Mouse (Mus musculus): ENCODE data around the gene Cacna1c. TPM values are rescaled to one million over a fixed set of nuclear protein-coding genes. Genes with fewer than 3 reads are reported as not detected.

The Cacna1c gene
- total RNA-seq, 2 experiments from 2014 or later, result 0.23 to 0.84 TPM

DNA sequence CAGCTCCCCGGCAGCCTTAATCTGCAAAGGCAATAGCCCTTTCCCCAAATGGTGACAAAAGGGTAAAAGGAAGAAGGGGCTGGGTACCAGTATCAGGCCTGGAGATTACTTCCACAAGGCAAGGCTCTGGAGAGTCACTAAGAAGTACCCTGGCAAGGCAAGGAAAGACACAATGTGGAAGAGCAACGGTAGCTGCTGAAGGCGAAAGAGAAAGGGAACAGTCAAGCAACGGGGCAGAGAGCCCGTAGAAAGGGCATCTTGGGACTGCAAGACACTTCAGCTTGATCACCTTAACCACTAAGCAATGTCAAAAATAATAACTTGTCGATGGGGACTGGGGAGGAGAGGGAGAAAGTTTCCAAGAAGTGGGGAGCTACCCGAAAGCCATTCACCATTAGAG, 89.5 kb downstream of the Cacna1c start:
- no peak for ATAC-seq (replicated peaks; ENCODE audit: low FRiP score, poor library complexity, severe bottlenecking)

DNA sequence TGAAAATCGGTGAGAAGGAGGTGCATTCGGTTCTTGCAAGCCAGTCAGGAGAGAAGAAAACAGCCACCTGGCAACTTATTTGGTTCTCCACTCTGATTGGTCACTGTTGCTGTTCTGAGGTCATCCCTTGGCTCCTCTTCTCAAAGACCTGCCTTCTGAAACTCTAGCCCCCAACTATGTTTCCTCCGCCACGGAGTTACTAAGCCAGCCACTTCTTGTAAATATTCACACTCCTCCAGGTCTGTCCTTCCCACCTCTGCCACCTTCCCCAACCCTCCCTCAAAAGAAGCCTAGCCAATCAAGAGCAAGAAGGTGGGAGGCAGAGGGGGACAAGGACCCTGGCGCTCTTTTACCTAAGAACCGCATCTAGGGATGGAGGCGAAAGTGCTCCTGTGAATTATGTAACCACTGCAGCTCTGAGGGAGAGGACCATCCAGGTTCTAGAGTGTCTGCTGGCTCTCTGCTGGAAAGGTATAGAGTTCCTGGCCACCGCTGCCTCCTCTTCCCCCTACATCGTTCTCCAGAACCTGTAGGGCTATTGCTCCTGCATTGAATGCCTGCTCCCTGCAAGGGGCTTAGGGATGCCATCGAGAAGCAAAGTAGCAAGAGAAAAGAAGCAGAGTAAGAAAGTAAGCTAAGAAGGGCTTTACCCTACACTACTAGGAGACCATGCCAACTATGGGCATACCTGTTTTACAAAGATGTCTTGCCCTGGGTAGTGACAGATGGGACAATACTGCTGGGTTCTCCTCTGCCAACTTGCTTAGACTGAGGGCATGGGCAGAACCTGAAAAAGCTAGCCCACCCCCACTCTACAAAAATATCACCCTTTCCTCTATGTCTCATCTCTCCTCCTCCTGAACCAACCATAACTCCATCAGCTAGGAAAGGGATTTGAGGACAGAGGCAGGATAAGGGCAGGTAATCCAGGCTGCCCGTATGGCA, 90.3 kb downstream of the Cacna1c start:
- no peak for ATAC-seq (replicated peaks; ENCODE audit: low FRiP score, poor library complexity, severe bottlenecking)

- ATAC-seq (replicated peaks; ENCODE audit: low FRiP score, poor library complexity, severe bottlenecking), result no peak
Observed at GRCm38 (mm10) chr6:119104246-119104645, 92.0 kb downstream of the Cacna1c start.

DNA sequence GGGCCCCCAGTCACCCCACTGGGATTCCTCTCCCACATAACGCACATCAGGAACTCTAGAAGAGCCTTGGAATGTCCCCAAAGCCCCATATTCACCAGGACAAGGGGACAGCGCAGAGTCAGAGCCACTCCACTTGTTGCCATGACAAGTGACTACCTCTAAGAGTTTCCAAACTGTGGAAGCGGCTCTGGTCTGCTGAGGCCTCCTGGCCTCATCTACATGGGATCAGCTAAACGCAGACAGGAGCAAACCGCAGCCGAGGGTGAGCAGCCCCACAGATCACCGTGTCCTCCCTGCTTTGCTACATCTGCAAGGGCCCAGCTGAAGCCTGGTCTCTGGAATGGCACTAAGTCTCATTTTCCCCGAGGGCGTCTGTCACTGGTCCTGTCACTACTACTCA, 93.3 kb downstream of the Cacna1c start:
- ATAC-seq (replicated peaks; ENCODE audit: low FRiP score, poor library complexity, severe bottlenecking), result no peak

- no peak for ATAC-seq (replicated peaks; ENCODE audit: low FRiP score, poor library complexity, severe bottlenecking)
Observed at GRCm38 (mm10) chr6:119099333-119099732, 96.9 kb downstream of the Cacna1c start.

GRCm38 (mm10) chr6:119096481-119096880, 99.7 kb downstream of the Cacna1c start:
- no peak for ATAC-seq (replicated peaks; ENCODE audit: low FRiP score, poor library complexity, severe bottlenecking)

- no peak for ATAC-seq (replicated peaks; ENCODE audit: low FRiP score, poor library complexity, severe bottlenecking)
Observed at GRCm38 (mm10) chr6:119095081-119095480, 101.1 kb downstream of the Cacna1c start.

DNA sequence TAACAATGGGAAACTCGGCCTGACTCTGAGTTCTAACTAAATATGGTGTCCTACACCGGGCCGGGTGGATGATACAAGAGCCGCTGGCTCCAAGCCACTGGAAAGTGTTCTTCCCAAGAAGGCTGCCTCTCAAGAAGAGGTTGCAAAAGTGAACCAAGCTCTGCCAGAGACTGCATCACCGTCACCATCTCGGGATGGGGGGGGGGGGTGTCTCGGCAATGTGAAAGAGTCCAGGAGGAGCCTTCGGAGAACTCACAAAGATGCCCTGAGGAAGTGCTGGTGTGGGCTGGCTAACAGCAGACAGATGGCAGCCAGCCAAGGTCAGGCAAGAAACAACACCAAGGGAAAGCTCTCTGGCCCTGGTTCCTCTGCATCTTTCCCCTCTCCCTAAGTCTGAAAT, 107.0 kb downstream of the Cacna1c start:
- no peak for ATAC-seq (replicated peaks; ENCODE audit: low FRiP score, poor library complexity, severe bottlenecking)

DNA sequence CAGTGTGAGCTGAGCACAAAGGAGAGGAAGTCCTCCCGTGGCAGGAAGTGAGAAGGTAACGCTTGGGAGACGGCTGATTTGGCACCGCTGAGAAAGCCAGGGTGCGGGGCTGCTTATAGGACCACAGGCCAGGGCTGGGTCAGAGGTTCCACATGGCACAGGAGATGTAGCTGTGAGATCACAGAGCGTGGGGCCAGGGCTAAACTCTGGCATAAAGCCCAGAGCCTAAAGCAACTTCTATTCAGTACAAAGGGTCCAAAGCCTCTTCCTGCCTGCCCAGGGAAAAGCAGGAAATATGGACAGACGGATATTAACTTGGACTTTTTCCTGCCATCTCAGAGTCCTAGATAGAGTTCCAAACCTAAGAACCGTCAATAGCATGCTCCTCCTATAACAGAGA, 107.8 kb downstream of the Cacna1c start:
- no peak for ATAC-seq (replicated peaks; ENCODE audit: low FRiP score, poor library complexity, severe bottlenecking)

DNA sequence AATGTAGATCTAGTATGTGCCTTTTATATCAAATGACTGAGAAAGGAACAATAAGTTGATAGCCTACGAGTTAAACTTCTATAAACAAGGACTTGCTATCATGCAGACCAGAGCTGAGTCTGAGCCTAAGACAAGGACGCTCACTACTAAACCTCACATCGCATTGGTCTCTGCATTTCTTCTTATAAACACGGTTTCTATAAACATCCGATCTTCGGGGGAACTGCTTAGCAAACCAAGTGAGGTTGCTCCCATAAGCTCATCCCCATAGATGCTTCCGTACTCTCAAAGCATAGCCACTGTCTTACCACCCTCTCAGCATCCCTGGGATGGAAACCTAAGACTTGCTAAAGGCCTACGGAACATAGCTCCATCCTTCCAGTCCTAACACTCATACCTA, 108.3 kb downstream of the Cacna1c start:
- ATAC-seq (replicated peaks; ENCODE audit: low FRiP score, poor library complexity, severe bottlenecking), result no peak

DNA sequence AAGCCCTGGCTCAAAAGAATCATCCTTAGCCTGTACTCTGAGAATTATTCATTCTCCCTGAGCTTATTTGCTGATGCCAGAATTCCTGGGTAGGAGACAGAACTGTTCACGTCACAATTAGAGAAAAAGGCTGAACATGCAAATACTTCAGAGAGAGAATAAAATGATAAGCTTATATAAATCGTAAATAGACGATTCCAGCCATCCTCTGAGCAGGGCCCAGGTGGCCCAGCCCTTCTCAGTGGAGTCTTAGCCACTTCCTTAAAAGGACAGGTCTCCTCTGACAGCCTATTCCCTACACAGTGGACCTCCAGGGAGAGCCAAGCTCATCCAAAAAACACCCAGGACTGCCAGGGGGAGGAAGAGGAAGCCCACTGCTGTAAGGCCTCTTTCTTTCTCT, 110.4 kb downstream of the Cacna1c start:
- ATAC-seq (replicated peaks; ENCODE audit: low FRiP score, poor library complexity, severe bottlenecking), result no peak

- ATAC-seq (replicated peaks; ENCODE audit: low FRiP score, poor library complexity, severe bottlenecking), result no peak
Observed at GRCm38 (mm10) chr6:119084532-119084931, 111.7 kb downstream of the Cacna1c start.

- ATAC-seq (replicated peaks; ENCODE audit: low FRiP score, poor library complexity, severe bottlenecking), result no peak
Observed at GRCm38 (mm10) chr6:119083559-119083958, 112.7 kb downstream of the Cacna1c start.

GRCm38 (mm10) chr6:119082662-119083061, 113.6 kb downstream of the Cacna1c start:
- ATAC-seq (replicated peaks; ENCODE audit: low FRiP score, poor library complexity, severe bottlenecking), result no peak

DNA sequence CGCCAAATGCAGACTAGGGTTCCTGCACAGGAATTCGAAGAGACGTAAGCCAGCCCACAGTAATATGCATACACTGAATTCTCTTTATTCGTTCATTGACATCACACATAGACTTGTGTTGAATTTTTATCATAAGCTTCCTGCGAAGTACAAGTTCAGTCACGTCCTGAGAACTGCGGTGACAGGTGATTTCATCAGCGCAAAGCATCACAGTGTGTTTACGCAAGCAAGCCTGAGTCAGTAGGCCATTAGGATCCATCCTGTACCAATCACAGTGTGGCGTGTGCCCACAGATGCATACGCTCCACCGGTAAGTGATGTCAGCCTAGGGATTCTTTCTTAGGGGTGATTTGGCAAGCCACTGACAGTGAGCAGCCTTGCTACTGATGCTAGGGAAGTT, 114.6 kb downstream of the Cacna1c start:
- ATAC-seq (replicated peaks; ENCODE audit: low FRiP score, poor library complexity, severe bottlenecking), result no peak

DNA sequence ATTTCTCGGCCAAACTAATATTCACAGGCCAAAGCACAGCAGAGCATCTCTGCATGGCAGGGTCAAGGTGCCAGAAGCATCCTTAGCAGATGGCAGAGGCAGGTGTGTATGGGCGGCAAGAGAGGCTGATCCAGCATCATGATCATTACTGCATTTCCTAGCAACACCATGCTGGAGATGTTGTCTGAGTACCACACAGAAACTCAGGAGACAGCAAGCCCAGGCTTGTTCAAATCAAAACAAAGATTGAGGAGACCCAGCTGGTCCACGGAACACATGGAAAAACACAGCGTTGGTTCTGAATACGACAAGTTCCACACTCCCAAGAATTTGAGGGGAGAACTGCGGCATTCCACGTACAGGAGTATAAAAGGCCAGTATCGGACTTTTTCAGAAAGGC, 116.6 kb downstream of the Cacna1c start:
- no peak for ATAC-seq (replicated peaks; ENCODE audit: low FRiP score, poor library complexity, severe bottlenecking)

DNA sequence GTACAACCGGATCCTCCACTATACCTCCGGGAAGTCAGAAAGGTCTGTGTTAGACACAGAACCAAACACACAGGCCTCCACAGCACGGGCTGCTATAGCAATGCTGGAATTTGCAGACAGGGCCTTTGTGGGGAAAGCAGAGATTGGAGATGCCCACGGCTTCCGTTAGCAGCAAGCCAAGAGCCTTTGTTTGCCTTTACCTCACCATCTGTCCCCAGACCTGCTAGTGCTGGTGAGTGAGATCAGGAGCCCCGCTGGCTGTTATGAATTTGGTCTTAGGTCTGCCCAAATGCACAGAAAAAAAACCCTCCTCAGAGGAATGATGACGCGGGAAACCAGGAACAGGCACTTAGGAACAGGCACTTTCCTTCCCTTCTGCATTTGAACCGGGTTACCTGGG, 117.3 kb downstream of the Cacna1c start:
- ATAC-seq (replicated peaks; ENCODE audit: low FRiP score, poor library complexity, severe bottlenecking), result no peak

DNA sequence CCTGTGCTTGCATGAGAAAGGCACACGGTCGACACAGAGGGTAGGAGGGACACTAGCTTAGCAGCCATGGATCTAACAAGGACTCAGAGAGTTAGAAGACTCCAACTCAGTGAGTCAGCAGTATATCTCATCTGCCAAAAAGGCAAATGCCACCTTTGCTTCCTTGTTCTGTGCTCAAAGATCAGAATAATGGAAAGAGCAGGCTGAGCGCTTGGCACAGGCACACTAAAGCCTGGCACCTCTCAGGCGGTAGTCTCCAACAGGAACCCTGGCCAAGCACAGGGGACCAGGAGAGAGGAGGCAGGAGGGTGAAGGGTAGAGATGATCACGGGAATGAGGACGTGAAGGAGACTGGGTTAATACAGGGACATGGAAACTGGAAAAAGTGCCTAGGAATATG, 119.0 kb downstream of the Cacna1c start:
- no peak for ATAC-seq (replicated peaks; ENCODE audit: low FRiP score, poor library complexity, severe bottlenecking)

DNA sequence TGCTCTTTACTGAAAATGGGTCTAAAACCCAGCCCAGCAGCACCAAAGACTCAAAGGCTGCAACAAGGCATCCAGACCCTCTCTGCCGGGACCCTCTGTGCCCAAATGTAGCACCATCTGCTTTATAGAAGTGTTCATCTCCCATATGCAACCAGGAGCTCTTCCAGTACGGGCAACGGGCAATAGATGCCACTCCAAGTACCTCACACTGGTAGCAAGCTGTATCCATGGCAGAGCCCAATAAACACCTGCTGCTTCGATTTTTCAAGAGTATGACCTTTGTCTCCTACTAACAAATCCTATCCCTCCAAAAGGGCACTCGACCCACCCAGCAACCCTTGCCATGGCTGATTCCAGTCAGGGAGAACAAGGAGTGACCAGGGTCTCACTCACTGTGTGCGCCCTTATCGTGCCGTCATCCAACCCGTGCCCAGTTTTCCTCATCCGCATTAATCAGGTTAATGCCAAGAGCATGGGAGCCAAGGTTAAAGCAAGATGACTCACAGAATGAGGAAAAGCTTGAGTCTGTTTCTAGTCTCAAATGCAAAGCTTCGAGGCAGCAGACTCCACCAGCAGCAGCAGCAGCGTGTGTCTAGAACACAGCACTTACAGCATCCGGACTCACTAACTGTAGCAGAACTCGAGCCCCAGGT, 122.7 kb downstream of the Cacna1c start:
- no peak for ATAC-seq (replicated peaks; ENCODE audit: low FRiP score, poor library complexity, severe bottlenecking)

DNA sequence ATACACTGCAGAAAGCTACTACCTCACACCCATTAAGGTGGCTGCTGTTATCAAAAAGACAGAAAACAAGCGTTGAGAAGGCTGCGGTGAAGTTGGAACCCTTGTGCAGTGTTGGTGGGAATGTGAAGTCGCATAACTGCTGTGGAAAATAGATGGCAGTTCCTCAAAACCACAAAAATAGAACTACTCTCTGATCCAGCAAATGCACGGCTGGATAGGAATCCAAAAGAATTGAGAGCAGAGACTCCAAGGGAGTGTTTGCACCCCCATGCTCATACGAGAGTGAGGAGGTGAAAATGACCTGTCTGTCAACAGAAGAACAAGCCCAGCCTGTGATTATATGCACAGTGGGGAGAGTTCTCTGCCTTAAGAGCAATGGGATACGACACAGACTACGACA, 123.4 kb downstream of the Cacna1c start:
- ATAC-seq (replicated peaks; ENCODE audit: low FRiP score, poor library complexity, severe bottlenecking), result no peak

DNA sequence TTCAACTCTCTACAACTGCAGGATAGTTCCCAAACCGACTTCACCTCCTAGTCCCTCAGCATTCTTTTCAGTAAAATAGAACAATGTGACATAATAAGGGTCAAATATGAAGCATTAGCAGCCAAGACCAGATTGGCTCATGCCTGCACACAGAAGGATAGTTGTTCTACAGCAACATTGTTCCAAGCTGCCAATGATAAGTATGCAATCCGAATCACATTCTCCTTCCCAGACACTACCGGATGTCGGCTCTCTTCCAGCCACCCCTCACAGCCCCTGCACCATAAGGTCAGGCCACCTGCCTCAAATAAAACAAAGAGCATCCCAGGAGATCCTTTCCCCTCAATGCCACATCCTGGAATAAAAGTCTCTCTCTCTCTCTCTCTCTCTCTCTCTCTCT, 125.4 kb downstream of the Cacna1c start:
- ATAC-seq (replicated peaks; ENCODE audit: low FRiP score, poor library complexity, severe bottlenecking), result no peak
